Mouse (Mus musculus): Measurements from ENCODE around the gene Proser2.

Gene Proser2

DNA sequence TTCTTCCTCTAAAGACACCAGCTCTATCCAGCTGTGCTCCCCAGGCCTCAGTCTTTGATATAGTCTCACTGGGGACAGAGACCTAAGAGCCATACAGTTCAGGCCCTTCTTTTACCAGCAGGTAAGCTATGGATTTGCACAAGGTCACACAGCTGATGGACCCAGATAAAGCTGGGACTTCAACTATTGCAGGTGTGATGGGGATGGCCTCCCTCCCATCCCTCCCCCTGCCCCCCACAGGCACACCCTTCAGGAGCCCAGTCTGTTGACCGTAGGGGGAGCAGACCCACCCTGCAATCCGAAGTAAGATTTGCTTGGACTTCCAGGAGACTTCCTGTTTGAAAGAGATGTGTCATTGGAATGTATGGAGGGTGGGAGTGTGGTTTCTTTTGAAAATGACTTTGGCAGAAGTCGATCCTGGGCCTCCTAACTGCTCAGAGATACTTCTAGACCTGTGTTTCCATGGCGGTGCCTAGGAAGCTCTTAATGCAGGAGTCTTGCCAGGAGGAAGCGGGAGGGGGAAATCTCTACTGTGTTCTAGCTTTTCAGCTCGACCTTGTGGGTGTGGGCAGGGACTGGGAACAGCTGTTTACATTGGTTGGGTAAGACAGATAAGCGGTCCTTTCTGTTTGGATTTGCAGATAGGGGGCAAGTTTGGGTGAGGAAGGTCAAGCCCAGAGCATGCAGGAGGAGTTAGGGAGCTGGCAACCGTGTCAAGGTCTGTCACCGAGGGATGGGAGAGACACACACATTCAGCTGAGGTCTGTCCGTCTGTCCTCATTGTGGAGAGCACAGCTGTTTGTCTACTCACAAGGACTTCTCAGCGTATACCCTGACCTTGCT lies 58.2 kb downstream of the Proser2 start:
- no peak for DNase-seq

DNA sequence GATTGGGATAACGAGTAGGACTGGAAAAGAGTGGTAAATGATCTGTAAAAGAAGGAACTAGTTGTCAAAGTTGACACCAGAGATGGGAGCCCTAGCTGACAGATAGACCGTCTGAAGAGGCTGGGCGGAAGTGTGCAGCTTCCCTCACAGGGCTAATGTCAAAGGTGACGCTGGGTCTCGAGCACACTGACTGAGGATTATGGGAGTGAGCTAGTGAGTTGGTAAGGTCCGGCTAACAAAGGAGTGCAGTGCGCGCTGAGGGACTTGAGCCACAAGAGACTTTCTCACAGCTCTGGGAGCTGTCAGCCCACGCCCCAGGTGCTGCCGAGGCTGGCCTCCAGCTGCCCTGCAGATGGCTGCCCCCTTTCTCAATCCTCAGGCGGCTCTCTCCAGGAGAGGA lies 59.1 kb downstream of the Proser2 start:
- no peak for DNase-seq

DNA sequence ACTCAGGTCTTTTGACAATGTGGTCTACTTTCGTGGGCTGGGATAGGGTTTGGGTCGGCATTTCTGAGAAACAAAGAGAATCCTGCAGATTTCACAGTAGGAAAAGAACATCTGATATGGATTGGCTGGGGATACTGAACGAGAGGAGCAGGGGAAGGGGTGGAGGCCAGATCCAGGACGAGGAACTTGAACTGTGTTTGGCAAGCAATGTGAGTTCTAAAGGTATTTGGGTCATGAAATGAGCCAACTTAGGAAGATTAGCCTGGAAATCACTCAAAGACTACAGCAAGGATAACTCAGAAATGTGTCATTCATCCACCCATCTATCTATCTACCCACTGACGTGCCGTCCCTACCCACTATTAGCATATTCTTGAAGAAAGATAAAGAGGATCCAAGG lies 62.7 kb downstream of the Proser2 start:
- DNase-seq = no peak

DNA sequence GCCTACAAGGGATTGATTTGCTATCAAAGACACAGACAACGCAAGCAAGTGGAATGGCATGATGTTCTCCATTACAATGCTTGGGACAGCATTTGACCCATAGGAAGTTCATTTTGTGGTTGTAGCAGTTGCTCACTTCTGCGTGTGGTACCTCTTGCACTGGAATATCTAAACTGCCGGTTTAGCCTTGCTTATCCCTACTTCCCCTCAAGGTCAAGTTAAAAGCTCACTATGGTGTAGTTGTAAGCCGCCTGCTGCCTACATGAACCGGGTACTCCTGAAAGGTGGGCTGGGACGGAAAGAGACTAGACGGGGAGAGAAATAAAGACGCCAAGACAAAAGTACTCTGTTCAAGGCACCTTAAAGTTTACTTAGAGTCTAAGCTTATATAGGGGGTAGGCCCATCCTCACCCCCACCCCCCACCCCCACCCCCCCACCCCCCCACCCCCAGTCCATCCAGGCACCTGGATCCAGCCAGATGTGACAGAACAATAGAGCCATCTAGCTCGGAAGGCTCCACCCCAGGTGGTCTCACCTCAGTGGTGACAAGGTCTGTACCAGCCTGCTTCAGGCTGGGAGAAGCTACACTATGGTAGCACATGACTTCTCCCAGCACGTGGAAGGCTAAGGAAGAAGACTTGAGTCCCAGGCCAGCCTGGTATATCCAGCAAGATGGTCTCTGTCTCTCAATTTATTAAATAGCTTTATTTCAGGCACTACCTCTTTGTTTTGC lies 69.8 kb downstream of the Proser2 start:
- no peak for DNase-seq

DNA sequence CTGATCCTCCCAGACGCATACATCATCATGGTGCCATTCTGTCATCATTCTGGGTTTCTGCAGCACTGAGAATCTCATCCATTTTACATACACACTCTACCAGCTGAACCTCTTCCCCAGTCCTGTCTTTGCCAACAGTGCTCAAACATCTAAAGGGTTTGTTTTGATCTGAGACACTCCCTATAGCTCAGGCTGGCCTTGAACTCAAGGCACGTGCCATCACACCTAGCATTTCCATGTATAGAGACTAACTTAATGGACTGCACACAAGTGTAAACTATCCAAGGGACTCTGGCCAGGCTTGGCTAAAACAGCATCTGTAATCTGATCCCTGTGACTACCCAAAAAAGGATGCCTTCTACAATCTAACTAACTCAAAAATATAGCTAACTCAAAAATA lies 70.7 kb downstream of the Proser2 start:
- no peak for DNase-seq

DNA sequence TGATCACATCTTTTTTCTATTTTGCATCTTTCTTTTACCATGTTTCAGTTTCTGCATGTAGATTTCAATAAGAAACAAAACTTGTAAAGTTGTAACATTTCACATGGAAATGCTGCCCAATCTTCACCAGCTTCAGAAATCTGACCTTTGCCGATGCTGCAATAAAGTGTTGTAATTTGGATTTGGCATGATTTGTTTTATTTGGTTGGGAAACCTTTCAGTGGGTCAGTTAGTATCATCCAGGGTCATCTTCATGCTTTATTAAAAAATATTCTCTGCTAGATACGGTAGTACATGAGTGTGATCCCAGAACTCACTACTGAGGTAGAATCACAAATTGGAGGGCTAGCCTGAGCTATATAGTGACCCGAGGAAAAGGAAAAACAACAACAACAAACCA lies 73.5 kb downstream of the Proser2 start:
- no peak for DNase-seq

DNA sequence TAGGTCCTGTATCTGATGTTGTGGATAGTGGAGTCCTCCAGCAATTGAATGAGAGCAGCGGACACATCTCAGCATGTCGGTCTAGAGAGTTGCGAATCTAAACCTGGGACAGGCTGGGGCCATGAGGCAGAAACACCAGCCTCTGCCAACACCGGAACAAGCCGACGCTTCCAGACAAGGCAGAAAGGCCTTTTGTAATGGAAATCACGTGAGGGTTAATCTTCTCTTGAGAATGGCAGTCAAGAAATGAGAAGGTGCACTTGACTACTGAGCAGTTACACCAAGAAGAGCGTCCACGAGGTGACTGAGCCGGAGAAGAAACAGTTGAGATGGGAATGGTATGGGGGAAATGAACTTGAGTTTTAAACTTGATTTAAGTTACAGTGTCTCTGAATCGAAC lies 74.5 kb downstream of the Proser2 start:
- no peak for DNase-seq

DNA sequence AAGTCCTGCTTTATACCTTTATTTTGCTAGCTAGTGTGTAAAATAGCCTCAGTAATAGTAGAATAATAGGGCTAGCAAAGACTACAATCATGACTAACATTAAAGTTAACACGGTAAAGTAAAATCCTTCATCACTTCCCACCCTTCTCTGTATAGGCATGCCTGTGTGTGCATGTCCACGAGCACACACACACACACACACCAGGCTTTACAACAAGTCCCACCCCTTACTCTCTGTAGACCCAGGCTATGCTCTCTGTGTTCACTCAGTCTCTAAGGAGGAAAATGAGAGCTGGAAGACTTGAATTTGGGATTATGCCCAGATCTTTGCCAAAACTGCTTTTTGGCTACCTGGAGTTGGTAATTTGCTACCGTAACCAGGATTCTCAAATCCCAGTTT lies 81.0 kb downstream of the Proser2 start:
- DNase-seq = no peak

DNA sequence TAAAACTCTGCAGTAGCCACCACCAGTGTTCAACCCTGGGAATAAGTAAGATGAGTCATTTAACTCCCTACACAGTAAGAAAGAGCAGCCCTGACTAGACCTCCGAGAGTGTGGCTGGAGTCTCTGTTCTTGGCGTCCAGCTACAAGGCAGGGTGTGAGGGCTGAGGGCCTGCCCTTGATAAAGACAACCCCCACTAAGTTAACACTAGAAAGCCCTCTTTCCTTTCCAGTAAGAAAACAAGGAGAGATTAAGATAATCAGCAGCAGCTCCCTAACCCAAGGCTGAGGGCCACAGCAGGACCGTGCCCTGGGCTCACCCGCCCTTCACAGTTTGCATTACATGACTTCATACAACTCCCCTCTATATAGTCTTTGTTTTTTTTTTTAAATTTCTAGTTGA lies 81.4 kb downstream of the Proser2 start:
- no peak for DNase-seq
